Mouse (Mus musculus): ENCODE measurements around the gene Foxn4.

DNA sequence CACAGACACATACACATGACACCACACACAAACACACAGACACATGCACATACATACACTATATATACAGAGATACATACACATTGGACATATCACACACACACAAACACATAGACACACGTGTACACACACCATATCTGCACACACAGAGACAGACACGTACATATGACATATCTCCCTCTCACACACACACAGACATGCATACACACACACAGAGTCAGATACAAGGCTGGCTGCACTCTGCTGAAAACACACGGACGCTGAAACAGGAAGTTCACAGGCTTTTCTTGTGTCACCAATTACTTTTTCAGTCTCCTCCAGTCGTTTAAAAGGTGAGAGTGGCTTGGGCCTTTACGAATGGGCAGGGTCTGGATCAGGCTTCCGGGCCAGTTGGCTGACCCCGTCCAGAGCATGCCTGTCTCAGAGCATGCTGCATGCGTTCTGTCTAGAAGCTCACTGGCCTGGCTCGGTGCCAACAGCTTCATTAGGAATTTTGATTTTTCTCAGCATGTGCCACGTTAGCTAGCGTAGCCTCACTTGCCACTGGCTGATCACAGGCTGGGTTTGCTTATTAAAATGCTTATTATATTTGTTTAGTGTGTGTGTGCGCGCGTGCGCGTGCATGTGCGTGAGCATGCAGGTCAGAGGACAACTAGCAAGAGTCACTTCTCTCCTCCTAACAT, 24.7 kb upstream of the Foxn4 start:
- TF ChIP-seq CTCF (IDR thresholded peaks at IDR 0.05; ENCODE audit: borderline replicate concordance, insufficient read depth, low read length) (no peak), POLR2A (IDR thresholded peaks at IDR 0.05; ENCODE audit: low read depth, low read length) (no peak)
